Mouse (Mus musculus) layer of hippocampus, adult 11-12 months (tissue): ENCODE data around the gene Usp43.

Source experiments
- DNase-seq: peaks from one replicate; pipeline ENCODE4 v3.0.0; 2022; ENCODE audit warnings: low spot score

Usp43 gene

DNA sequence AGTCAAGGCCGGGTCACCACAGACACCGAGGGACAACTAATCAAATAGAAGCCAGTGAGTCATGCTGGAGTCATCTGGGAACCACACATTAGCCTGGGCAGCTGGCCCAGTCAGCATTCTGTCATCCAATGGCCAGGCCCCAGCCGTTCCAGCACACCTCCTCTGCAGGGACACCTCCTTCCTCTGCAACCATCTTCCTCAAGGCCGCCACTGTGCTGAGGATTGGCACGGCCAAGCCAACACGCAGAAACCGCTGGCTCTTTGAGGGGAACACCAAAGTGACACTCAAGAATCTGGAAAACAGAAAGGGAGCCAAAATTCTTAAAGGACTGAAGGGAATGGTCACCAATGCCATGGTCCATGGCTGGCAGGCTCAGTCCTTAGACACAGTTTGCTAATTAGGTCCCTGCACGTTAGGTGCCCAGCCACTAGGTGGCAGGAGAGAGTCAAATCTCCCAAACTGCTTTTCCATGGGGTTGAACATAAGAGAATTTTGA lies 24.8 kb downstream of the Usp43 start:
- peak; percentile 69 for DNase-seq

DNA sequence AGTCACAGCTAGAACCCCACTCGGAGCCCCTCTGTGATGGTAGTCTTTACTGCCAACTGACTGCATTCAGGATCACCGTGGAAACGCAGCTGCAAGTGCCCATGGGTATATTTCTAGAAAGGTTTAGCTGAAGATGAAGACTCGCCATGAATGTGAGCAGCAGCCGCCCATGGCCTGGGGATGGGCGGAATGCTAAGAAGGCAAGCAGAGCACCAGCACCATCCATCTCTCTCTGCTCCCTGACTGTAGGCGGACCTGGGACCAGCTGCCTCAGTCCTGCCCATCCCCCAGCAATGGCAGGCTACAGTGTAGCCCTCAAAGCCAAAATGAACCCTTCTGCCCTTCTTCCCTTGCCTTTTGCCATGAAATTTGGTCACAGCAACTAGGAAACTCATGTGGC lies 26.3 kb downstream of the Usp43 start:
- DNase-seq, result no peak

DNA sequence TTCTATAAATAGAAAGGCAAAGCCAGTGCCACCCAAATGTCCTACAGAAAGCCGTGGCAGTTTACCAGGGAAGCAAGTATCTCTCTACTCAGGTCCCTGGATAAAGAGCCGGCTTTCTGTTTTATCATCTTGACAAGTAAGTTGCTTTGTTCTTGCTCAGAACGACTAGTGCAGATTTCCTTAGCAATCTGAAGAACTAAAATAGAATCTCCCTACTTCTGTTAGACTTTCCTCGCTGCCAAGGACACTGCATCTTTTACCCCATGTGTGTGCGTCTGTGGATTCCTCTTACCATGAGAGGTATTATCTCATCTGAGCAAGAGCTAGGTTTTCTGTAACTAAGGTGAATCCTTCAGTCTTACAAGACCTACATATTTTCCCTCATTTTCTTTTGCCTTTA lies 33.4 kb downstream of the Usp43 start:
- no peak for DNase-seq

DNA sequence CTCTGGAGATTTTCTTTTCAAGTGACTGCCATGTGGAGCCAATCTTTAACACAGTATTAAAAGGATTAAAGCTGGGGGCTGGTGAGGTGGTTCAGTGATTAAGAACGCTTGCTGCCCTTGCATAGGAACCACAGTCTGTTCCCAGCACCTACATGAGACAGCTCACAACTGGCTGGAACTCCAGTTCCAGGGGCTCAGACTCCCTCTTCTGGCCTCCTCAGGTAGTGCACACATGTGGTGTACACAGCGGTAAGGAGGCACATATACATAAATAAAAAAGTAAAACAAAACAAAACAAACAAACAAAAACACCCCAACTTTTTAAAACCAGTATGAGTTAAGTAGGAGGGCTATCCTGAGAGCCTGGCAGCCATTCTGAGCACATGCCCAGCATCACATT lies 36.0 kb downstream of the Usp43 start:
- no peak for DNase-seq

DNA sequence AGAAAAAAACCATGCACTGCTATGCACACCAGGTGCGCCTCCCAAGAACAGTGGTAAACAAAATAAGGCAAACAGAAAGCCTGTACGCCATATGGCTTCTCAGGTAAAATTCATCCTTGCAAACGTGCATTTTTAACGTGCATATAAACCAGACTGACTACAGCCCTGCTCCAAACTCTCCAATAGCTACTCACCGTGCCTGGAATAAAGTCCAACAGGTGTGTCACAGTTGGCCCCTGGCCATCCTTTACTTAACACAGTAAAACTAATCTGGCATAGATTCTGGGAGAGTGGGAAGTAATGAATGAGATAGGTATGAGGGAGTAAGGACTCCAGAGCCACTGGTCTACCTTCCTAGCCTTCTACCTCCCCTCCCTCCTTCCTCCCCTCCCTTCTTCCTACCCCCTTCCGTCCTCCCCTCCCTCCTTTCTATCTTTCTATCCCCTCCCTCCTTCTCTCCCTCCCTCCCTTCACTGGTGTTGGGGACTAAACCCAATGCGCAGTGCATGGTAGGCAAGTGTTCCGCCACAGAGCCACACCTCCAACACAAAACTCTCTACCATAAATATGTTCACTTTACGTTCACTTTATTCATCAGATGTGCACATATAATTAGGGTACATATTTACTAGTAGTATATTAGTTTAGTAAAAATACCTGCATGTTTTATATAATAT lies 56.3 kb downstream of the Usp43 start:
- no peak for DNase-seq

DNA sequence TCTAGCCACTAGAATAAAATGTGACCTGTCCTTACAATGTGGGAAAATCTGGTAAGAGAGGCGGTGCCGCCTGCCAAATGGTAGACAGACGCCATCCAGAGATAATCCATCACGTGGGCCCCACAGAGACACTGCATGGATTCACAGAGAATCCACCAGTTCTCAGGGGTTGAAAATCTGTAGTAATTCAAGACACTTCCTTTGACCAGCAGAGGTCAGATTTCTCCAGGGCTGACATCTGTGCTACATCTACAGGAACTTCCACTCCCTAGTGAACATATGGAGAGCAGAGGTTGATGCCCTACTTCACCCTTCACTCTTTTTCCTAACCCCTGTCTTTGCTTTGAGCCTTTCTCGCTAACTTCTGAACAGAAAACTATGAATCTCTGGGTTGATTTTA lies 56.9 kb downstream of the Usp43 start:
- no peak for DNase-seq

DNA sequence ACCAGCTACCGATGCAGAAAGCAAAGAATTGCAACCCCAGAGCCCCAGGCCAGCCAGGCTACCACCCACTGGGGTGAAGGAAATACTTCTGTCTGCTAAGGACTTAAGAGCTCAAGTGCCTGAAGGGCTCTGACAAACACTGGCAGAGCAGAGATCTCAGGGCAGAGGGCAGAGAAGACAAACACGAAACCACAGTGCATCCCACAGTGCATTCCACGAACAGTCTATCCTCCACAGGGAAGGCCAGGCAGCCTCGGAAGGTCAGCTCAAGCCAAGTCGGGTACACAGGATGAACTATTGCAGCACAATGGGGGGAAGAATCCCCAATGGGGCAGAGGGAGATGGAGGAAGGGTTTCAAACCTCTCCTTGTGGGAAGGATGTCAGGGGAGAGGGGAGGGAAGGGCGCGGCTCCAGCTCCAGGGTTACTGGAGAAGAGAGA lies 60.5 kb downstream of the Usp43 start:
- no peak for DNase-seq

DNA sequence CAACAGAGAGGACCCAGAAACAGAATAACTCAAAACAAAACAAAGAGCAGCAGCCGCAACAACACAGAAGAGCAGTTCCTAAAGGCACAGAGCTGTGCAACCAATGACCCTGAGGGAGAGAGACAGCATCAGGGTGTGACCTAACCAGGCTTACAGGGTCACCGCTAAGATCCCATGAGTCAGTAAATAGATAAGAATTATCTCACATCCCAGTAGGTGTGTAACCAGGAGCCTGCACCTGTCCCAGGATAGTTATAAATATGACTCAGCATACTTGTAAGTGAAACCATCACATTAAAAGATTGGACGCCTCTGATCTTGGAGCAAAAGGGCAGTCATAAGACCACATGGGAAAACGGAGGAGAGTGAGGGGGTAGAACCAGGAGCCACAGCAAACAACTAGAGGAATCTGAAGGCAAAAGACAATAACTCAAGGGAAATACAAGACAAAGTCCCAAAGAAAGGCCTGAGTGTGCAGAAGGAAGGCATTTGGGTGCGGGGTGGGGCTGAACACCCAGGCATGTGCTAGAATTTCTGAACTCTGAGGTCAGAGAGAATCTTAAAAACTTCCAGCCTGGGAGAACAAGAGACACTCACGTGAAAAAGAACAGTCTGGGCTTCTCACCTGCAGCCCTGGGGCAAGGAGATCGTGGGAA lies 61.1 kb downstream of the Usp43 start:
- DNase-seq, result no peak

DNA sequence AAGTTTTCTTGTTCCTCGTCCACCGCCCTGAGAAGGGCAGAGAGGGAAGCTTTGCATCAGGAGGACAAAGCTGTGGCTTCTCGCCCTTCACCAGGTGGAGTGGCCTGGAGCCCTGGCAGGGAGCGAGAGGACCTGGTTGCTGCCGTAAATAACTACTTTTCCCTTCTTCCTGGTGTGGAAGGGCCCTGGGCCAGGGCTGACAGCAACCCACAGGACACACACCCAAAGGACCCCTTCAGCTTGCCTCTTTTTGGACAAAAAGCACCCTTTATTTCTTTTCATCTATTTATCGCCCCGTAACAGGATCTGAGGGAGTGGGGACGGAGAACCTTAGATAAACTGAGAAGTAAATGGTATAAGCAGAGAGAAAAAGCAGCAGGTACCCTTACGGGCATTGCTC lies 63.4 kb downstream of the Usp43 start:
- DNase-seq, result no peak

DNA sequence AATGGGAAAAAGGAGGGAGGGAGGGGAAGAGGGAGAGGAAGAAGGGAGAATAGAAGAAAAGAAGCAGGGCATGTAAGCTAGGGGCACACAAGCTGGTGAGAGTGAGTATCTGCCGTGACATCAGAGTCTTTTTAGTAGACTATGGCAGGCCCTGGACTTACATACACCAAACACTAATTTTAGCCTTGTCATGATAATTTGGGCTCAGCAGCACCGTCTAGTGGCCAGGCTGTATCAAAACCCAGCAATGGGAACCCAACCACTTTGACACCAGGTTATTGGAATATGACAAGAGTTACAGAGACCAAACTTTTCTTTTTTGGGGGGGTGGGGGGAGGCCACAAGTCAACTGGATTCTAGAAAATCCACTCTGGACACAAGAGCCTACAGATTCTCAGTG lies 66.9 kb downstream of the Usp43 start:
- DNase-seq, result peak; percentile 13

DNA sequence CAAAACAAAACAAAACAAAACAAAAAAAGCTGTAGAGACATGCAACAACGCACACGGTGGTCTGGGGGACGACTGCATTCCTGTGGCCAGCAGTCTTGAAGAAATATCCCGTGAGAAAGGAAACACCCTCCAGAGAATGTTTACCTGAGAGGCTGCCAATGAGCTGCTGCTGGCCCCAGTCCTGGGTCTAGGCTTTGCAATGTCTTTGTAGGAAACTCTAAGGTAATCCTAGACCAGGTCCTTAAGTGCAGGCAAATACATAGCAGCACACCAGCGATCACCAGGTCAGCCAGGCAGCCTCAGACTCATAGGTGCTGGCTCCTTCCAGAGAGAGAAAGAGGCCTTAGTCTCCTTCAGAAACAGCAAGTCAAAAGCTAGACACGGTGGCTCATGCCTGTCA lies 68.0 kb downstream of the Usp43 start:
- DNase-seq, result no peak

DNA sequence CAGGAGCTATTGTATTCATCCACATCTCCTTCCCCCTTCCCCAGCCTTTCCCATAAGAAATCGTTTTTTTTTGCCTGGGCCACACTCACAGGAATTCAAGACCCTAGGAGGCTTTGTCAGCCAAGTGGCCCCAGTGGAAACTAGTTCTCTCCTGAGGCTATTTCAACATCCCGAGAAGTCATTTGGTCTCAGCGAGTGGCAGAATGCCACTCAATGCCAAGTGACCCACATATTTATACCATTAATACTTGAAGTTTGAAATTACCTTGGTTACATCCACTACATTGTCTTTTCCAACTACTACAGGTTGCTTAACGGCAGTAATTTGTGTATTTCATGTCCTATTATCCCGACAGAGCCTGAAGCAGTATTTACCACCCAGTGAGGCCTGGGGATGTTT lies 70.2 kb downstream of the Usp43 start:
- no peak for DNase-seq

DNA sequence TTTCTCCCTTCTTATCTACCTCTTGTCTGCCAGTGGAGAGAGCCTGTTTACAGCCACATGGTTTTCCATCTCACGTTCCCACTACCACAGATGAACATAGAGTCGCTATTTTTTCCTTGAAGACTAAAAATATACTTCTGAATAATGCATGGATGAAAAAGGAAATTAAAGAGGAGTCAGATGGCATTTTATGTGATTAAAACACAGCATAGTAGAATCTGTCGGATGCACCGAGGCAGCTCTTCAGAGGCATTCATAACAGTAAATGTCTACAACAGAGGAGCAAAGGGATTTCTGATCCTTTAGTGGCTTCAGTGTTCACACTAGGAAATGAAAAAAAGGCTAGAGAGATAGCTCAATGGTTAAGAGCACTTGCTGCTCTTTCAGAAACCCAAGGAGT lies 76.8 kb downstream of the Usp43 start:
- DNase-seq, result no peak

DNA sequence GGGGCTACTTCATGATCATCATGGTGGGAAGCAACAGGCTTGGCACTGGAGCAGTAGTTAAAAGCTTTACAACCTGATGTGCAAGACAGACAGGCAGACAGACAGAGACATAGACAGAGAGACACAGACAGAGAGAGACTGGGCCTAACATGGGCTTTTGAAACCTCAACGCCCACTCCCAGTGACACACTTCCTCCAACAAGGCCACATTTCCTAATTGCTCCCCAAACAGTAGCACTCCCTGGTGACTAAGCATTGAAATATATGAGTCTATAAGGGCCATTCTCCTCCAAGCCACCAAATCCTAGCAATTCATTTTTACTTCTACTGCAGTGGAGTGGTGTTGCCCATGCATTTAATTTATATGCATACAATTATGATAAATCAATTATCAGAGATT lies 82.1 kb downstream of the Usp43 start:
- DNase-seq, result no peak

DNA sequence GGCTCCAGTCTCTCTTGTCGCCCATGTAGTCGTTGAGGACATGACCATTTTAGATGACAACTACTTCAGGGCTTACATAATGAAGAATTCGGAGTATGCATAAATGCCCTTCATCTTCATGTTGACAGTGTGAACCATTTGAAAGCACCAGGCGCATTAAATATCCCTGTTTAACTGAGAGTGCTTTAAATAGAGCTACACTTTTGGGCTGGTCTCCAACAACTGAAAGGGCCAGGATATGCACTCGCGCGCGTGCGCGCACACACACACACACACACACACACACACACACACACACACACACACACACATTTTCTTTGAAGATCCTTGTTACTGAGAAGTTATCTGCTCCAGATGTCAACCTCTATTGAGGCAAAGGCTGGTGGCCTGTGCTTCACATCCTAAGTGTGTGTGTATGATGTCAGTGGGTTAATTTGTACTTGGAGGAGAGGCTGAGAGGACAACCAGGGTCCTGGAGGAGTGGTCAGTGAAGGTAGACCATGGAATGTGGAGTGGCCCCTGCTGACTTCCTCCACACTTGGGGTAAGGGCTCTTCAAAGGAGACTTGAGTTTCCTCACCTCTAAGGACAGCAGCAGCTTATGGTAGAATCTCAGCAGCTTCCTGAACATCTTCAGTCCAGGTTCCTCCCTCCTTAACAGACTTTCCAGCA lies 86.4 kb downstream of the Usp43 start:
- no peak for DNase-seq

DNA sequence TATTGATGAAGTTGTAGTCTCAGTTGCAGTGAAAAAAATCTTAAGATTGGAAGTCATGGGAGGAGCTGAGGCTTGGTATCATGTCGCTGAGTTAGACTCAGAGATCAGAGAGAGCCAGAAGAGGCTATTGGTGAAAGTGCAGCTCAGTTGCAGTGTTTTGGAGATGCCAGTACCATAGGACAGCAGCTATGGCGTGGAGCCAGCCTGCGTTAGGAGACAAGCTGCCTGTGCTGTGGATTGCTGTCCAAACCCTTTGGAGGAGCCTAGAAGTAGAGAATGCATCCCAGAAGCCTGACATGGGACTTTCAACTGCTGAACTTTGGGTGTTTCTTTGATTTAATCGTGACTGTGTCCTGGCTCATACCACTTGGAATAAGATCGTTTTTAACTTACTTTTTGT lies 90.1 kb downstream of the Usp43 start:
- no peak for DNase-seq

DNA sequence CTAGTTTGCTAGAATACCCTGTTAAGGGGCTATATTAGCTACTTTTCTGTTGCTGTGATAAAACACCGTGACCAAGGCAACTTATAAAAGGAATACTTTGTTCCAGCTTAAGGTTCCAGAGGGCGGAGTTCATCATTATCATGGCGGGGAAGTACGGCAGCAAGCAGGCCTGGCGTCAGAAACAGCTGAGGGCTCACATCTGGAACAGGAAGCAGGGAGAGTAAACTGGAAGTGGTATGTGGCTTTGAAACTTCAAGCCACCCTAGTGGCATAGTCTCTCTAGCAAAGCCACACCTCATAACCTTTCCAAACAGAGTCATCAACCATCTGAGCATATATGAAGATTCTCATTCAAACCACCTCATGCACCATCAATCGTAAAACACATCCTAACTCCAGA lies 92.4 kb downstream of the Usp43 start:
- no peak for DNase-seq

DNA sequence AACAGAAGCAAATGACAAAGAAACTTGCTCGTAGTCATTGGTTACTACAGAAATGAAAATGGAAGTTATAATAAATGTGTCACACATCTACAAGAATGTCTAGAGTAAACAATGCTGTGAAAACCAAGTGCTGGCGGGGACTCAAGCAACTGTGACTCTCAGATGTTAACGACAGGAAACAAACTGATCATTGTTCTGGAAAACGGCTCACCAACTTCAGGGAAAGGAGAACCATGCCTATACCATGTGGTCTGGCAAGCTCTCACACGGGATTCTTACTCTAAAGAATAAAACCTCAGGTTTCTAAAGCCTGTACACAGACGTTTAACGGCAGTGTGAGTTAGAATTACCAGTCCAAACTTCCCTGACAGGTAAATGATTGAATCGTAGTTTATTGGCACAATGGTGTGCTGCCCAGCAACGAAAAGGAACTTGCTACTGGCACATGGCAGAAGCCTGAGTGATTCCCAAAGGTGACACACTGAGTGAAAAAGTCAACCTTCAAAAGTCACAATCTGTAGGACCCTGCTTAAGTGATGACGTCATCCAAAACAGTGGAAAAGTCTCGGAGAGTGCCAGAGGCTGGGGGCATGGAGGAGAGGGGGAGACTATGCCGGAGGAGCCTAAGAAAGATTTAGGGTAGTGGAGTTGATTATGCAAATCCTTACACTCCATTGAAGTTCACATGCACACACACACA lies 93.4 kb downstream of the Usp43 start:
- DNase-seq, result no peak

DNA sequence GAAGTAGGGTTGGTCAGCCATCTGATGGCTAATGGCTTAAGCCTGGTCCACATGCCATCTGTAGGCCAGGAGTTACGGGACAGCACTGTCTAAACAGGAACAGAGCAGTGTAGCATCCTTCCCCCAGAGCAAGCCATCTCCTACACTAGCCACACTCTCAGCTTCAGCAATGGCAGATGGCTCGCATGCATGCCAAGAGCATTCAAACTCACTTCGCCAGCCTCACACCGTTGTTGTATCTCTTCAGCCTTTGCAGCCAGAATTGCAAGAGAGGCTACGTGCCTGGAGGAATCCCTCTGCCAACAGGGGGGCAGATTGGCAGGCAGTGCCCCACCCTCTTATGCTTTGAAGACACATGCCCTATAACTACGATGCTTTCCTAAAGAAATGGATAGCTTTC lies 100.4 kb downstream of the Usp43 start:
- peak; percentile 61 for DNase-seq

DNA sequence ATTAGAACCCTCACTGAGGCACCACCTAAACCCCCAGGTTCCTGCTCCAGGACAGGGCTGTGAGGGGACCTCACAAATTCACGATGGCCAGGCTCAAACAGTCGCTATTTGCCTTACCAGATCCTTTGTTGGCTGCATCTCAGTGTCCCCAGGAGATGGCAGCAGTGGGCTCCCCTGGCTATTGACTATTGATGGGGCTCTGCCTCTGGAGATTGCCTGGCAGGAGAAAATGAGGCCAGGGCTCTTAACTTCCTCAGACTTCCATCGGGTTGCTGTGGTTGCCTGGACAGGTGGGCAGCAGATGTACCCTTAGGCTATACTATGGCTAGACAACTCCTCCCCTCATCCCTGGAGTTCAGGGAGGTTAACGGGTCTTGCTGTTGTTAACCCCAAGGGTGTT lies 101.7 kb downstream of the Usp43 start:
- peak; percentile 52 for DNase-seq

DNA sequence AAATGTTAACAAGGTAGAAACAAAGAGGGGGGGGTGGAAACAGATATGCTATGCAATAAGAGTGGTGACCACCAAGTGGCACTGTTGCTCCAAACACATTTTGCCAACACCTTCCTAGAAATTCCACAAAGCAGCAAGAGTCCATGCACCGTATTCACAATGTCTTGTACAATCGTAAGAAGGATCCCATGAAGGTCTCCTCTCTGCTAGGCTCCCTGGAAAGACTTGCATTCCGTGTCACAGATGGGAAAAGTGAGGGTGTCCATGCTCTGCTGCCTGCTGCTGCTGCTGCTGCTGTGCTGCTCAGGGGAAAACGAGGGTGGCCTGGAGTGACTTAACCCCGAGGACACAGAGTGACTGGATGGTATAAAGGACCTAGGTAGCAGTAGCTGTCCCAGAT lies 102.3 kb downstream of the Usp43 start:
- DNase-seq, result peak; percentile 32

DNA sequence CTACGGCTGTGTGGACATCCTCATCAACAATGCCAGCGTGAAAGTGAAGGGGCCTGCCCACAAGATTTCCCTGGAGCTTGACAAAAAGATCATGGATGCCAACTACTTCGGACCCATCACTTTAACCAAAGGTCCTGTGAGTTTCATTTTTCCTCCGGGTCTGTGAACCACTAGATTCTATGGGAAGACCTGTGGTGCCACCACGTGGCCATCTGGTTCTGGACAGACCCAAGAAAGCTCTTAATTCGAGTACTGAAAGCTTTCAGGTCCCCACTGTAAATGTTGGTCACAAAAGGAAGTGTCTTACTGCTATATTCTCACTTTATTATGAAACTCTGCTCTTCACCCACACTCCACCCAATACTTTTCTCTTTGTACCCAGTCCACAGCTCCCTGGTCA lies 110.4 kb downstream of the Usp43 start:
- no peak for DNase-seq

DNA sequence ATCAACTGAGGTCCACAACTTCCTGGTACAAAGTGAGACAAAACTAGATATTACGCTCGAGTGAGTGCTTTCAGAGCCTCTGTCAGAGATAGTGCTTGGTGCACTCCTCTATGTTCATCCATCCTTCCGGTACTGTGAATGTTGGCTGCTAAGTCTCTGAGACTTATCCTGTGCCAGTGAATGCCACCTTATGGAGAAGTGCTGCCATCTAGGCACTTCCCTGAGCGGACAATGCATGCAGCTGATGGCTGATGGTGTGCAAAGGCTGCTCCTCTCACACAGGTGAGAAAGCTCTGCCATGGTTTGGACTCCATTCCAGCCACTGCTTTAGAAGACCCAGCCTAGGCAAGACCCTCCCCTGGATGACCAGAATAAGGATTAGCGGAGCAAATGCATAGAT lies 113.9 kb downstream of the Usp43 start:
- no peak for DNase-seq
